Mouse (Mus musculus): ENCODE data around the gene Zfand5. TPM values are rescaled to one million over a fixed set of nuclear protein-coding genes. Genes with fewer than 3 reads are reported as not detected.

The Zfand5 gene
- polyA plus RNA-seq, 1 experiment, result 121 TPM

GRCm38 (mm10) chr19:21315701-21316100 is 43.6 kb downstream of the Zfand5 start:
- TF ChIP-seq CTCF (IDR thresholded peaks at IDR 0.05; ENCODE audit: extremely low read depth, insufficient read depth, low read length) (no peak), POLR2A (IDR thresholded peaks at IDR 0.05; ENCODE audit: extremely low read depth, insufficient read depth, low read length) (no peak)
- Histone ChIP-seq H3K27ac (ENCODE audit: insufficient read depth, low read length) (no peak overlapping the region), H3K4me3 (ENCODE audit: insufficient read depth, low read length) (no peak overlapping the region)

GRCm38 (mm10) chr19:21319618-21320017 is 47.5 kb downstream of the Zfand5 start:
- H3K4me3 ChIP-seq (ENCODE audit: insufficient read depth, low read length), result no peak overlapping the region
- no peaks in the 10 kb centered on the region for H3K4me1 ChIP-seq (ENCODE audit: control insufficient read depth, insufficient read depth, low read length)
- TF ChIP-seq POLR2A (IDR thresholded peaks at IDR 0.05; ENCODE audit: extremely low read depth, insufficient read depth, low read length) (no peak), CTCF (IDR thresholded peaks at IDR 0.05; ENCODE audit: extremely low read depth, insufficient read depth, low read length) (no peak)
- no peak overlapping the region for H3K27ac ChIP-seq (ENCODE audit: insufficient read depth, low read length)

More at GRCm38 (mm10) chr19:21315701-21316100, 43.6 kb downstream of the Zfand5 start:
- H3K4me1 ChIP-seq (ENCODE audit: control insufficient read depth, insufficient read depth, low read length), result no peaks in the 10 kb centered on the region

- H3K4me3 ChIP-seq (ENCODE audit: insufficient read depth, low read length), result no peak overlapping the region
- H3K27ac ChIP-seq (ENCODE audit: insufficient read depth, low read length), result no peak overlapping the region
- TF ChIP-seq POLR2A (IDR thresholded peaks at IDR 0.05; ENCODE audit: extremely low read depth, insufficient read depth, low read length) (no peak), CTCF (IDR thresholded peaks at IDR 0.05; ENCODE audit: extremely low read depth, insufficient read depth, low read length) (no peak)
- no peaks in the 10 kb centered on the region for H3K4me1 ChIP-seq (ENCODE audit: control insufficient read depth, insufficient read depth, low read length)
These were observed 53.3 kb downstream of the Zfand5 start for GRCm38 (mm10) chr19:21325333-21325732.

GRCm38 (mm10) chr19:21328951-21329350 is 56.9 kb downstream of the Zfand5 start:
- no peak for TF ChIP-seq POLR2A (IDR thresholded peaks at IDR 0.05; ENCODE audit: extremely low read depth, insufficient read depth, low read length)
- TF ChIP-seq CTCF (IDR thresholded peaks at IDR 0.05; ENCODE audit: extremely low read depth, insufficient read depth, low read length), result no peak
- Histone ChIP-seq H3K4me1 (ENCODE audit: control insufficient read depth, insufficient read depth, low read length) (no peaks in the 10 kb centered on the region), H3K27ac (ENCODE audit: insufficient read depth, low read length) (no peak overlapping the region), H3K4me3 (ENCODE audit: insufficient read depth, low read length) (no peak overlapping the region)

- Histone ChIP-seq H3K4me1 (ENCODE audit: control insufficient read depth, insufficient read depth, low read length) (no peaks in the 10 kb centered on the region), H3K4me3 (ENCODE audit: insufficient read depth, low read length) (no peak overlapping the region), H3K27ac (ENCODE audit: insufficient read depth, low read length) (no peak overlapping the region)
- no peak for TF ChIP-seq POLR2A (IDR thresholded peaks at IDR 0.05; ENCODE audit: extremely low read depth, insufficient read depth, low read length)
- no peak for TF ChIP-seq CTCF (IDR thresholded peaks at IDR 0.05; ENCODE audit: extremely low read depth, insufficient read depth, low read length)
These were observed 57.7 kb downstream of the Zfand5 start for GRCm38 (mm10) chr19:21329770-21330169.

- Histone ChIP-seq H3K4me3 (ENCODE audit: insufficient read depth, low read length) (no peak overlapping the region), H3K27ac (ENCODE audit: insufficient read depth, low read length) (no peak overlapping the region), H3K4me1 (ENCODE audit: control insufficient read depth, insufficient read depth, low read length) (no peaks in the 10 kb centered on the region)
- TF ChIP-seq CTCF (IDR thresholded peaks at IDR 0.05; ENCODE audit: extremely low read depth, insufficient read depth, low read length) (no peak), POLR2A (IDR thresholded peaks at IDR 0.05; ENCODE audit: extremely low read depth, insufficient read depth, low read length) (no peak)
These were observed 58.4 kb downstream of the Zfand5 start for GRCm38 (mm10) chr19:21330305-21331115.

GRCm38 (mm10) chr19:21331621-21332155 is 59.6 kb downstream of the Zfand5 start:
- TF ChIP-seq CTCF (IDR thresholded peaks at IDR 0.05; ENCODE audit: extremely low read depth, insufficient read depth, low read length), result no peak
- TF ChIP-seq POLR2A (IDR thresholded peaks at IDR 0.05; ENCODE audit: extremely low read depth, insufficient read depth, low read length), result no peak

More at GRCm38 (mm10) chr19:21331621-21332155, 59.6 kb downstream of the Zfand5 start:
- Histone ChIP-seq H3K4me3 (ENCODE audit: insufficient read depth, low read length) (no peak overlapping the region), H3K27ac (ENCODE audit: insufficient read depth, low read length) (no peak overlapping the region), H3K4me1 (ENCODE audit: control insufficient read depth, insufficient read depth, low read length) (no peaks in the 10 kb centered on the region)

Other genes starting within 250 kb of the Zfand5 start
- 75.1 and 79.4 TPM in 2 replicates for gene Gda, start 201.2 kb downstream of the Zfand5 start, polyA plus RNA-seq (2012; rRNA removed)

Data from cortical plate, adult 2 months (tissue).